Mouse (Mus musculus): ENCODE measurements around the gene Mmp21.

GRCm38 (mm10) chr7:133720616-133721015 is 40.8 kb upstream of the Mmp21 start:
- no peak for TF ChIP-seq POLR2A (IDR thresholded peaks at IDR 0.05; ENCODE audit: insufficient read depth, low read depth, low read length)
- TF ChIP-seq CTCF (IDR thresholded peaks at IDR 0.05), result no peak
